Mouse (Mus musculus) layer of hippocampus, postnatal 10 days (tissue): ENCODE measurements around the gene Vps37c. TPM values are rescaled to one million over a fixed set of nuclear protein-coding genes. Genes with fewer than 3 reads are reported as not detected.

Experiments
- DNase-seq, 2 experiments: peaks; one replicate each; pipeline ENCODE4 v3.0.0; 2021; ENCODE audit warnings: low spot score in 2 of 2
- total RNA-seq, 2 experiments: library from RNA; stranded (reverse); gene quantifications; 2 replicates each; pipeline ENCODE4 v1.2.3; 2021

The Vps37c gene
- total RNA-seq, 2 experiments from 2014 or later = 24.6 to 26.9 TPM

DNA sequence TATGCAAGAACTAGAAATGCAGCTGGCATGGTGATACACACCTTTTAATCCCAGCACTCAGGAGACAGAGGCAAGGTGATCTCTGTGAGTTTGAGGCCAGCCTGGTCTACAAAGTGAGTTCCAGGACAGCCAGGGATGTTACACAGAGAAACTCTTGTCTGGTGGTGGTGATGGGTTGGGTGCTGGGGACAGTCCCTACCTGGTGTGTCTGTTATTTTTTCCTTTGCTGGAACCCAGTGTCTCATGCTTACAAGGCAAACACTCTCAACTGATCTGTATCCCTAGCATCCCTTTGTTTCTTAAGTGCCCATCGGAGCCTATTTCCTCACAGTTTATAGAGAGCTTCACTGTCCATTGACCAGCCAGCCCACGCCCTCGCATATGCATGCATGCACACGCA lies 51.4 kb downstream of the Vps37c start:
- no peak for DNase-seq

DNA sequence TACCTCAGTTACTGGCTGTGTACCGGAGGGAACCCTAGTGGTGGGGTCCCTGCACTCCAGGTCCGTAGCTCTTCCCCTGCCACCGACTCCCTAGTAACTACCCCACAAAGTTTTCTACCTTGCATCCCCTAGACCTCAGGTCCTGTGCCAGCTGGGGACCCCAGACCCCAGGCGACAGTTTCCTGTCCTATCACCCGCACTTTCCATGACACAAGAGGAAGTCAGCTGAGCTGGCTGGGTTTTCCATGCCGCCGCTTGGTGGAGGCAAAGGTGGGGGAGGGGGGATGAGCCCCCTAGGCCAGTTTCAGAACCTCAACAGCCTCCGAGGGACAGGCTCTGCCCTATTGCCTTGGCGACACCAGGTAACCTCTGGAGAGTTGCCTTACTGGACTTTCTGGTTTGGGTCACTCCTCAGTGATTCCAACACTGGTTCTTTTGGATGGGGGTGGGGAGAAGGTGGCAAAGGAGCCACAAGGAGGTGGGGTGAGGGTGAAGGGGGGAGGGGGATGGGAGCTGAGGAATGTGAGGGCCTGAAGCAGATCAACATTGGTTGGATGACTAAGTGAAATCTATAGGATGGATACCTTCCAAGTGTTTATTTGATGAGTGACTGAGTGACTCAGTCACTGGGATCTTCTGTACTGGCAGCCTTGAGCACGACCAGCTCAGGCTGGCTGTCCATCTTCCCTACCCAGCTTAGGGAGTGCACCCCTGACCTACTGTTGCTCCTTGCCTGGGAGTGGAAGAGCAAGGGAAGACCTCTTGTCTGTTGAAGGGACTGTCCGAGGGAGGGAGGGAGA lies 52.3 kb downstream of the Vps37c start:
- DNase-seq = no peak

- no peak for DNase-seq
These were observed 53.6 kb downstream of the Vps37c start for GRCm38 (mm10) chr19:10742145-10742544.

GRCm38 (mm10) chr19:10742565-10742964 lies 54.0 kb downstream of the Vps37c start:
- no peak for DNase-seq

DNA sequence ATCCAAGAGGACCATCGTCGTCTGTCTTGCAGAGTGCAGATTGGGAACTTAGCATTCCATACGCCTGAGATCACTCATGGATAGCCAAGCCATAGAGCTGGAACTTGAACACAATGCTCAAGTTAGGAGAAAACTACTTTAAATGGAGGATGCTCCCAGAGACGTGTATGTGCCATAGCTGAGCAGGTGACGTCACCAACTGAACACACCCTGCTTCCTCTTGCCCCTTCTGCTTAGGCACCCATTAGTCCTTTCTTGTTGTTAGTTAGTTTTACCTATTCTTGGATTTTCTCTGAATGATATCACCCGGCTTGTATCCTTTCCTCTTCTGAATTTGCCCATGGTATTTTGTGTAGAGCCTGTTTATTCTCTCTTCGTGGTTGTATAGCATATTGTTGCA lies 58.6 kb downstream of the Vps37c start:
- no peak for DNase-seq

GRCm38 (mm10) chr19:10747718-10748117 lies 59.2 kb downstream of the Vps37c start:
- DNase-seq = no peak

GRCm38 (mm10) chr19:10748401-10749102 lies 60.0 kb downstream of the Vps37c start:
- no peak for DNase-seq

DNA sequence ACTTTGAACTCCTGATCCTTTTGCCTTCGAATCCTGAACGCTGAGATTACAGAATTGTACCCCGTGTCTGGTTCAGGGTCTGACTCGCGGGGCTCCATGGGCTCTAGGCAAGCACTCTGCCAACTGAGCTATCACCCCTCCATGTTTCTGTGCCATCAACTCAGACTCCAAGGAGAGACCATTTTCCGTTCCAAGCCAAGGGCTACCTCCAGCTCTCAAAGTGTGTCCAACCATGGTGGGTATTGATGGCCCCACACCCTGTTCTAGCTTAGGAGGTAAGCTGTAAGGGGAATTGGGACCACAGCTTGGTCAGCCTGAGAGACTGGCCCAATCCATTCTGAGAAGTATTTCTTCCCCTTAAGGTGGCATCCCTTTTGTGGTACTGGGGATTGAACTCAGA lies 60.8 kb downstream of the Vps37c start:
- DNase-seq = no peak

DNA sequence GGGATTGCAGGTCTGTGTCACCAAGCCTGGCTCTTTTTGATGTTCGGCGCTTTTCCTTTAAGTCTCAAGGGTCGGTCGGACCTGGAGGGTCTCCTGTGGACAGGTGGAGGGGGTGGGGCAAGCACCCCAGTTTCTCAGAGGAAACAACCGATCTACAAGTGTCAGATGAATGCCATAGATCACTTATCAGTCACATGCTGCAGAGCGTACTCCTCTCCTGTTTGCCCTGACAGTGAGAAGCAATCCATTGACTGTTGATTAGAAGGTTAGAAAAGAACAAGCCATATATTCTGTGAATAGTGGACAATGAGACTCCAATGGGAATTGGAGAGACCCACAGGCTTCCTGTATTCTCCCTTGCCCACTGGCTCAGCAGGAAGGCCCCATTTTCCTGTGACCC lies 61.6 kb downstream of the Vps37c start:
- DNase-seq = no peak

DNA sequence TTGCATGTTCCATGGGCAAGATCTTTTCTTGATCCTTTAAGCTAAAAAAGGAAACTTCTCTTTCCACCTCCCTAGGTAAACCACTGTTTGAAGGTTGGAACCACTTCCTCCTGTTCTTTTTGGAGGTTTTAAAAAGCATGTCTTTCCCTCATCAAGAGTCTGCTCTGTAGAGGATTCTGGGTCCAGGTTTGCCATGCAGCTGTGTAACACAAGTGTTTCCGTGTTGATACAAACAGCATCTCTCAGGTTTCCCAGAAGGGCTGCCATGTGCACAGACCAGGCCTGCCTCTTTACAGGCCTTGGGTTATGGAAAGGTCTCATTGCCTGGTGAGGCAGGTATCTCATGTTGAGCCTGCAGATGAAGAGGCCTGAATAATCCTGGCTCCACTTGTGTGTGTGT lies 63.1 kb downstream of the Vps37c start:
- DNase-seq = no peak

DNA sequence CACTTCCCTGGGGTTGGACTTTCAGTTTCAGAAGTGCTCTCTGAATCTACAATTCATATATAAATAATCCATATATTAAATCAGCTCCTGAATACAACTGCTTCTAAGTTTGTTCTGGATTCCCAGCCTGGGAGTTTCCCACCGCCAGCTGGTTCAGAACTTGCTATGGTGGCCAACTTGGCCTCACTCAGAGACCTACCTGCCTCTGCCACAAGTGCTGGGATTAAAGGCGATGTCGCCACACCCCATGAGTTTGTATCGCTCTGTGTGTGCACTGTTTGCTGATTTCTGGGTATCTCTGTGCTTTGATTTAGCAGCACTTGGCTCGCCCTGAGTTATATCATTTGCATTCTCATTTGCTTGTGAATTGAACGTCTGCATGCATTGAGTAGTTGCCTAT lies 63.6 kb downstream of the Vps37c start:
- no peak for DNase-seq

GRCm38 (mm10) chr19:10752646-10753045 lies 64.1 kb downstream of the Vps37c start:
- no peak for DNase-seq

GRCm38 (mm10) chr19:10757125-10757524 lies 68.6 kb downstream of the Vps37c start:
- no peak for DNase-seq

DNA sequence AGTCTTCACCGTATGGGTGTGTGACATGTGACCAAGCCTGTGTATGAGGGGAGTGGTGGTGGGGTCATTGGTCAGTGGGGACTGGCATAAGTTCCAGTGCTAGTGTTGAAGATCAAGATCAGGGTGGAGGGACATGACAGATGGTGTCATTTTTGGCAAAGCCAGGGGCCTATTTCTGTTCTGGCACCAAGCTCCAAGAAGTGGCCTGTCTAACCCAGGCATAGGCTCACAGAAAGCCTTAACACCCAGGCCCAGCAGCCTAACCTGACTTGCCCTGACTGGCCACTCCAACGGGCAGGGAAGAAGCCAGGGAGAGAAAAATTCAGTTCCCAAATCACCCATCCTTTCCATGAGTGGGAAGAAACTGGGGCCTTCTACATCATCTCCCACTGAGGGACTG lies 69.0 kb downstream of the Vps37c start:
- DNase-seq = no peak

DNA sequence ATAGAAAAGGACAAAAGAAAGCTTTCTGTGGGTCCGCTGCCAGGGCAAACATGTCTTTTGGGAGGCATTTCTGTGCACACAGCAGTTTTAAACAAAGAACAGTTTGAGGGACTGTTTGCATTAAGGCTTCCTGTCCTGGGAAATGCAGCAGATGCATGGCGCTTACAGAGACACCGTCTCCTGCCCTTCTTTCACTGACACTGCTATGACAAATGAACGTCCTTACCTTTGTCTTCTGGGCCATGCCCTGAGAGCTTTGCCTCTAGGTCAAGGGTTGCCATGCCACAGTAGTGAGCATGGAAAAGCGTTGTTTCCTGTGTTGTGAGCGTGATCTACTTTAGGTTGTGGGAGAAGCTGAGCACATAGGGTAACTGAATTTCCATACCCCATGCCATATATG lies 70.2 kb downstream of the Vps37c start:
- no peak for DNase-seq

DNA sequence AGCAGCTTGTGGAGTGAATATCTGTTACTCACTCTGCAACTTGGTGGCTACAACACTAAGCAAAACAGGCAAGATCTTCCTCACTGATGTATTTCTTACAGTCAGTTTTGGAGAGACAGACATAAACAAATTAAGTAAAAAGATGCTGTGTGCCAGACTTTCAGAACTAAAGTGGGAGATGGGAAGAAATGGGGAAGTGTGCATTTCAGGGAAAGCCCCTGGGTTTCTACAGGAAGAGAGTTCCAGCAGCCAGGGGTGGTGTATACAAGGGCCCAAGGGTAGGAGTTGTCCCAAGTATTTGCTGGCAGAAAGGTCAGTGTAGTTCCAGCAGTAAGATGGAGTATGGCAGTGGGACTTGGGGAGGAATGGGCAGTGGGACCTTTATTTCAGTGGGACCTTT lies 71.0 kb downstream of the Vps37c start:
- DNase-seq = no peak

- DNase-seq = no peak
These were observed 71.7 kb downstream of the Vps37c start for GRCm38 (mm10) chr19:10759983-10760831.

- no peak for DNase-seq
These were observed 73.4 kb downstream of the Vps37c start for GRCm38 (mm10) chr19:10761794-10762415.

GRCm38 (mm10) chr19:10762468-10762867 lies 73.9 kb downstream of the Vps37c start:
- no peak for DNase-seq

- DNase-seq = no peak
These were observed 75.0 kb downstream of the Vps37c start for GRCm38 (mm10) chr19:10763381-10764031.
